Mouse (Mus musculus): ENCODE measurements around the gene A730015C16Rik. TPM values are rescaled to one million over a fixed set of nuclear protein-coding genes. Genes with fewer than 3 reads are reported as not detected.

A730015C16Rik gene
- total and polyA plus RNA-seq, 2 experiments from 2014 or later = 0.98 TPM; not detected in 1

- ATAC-seq (ENCODE audit: insufficient read depth, low read depth) (peak; percentile 49; the same call in 1 of the 2 replicates), DNase-seq (ENCODE audit: low spot score) (peak; percentile 43)
- H3K9ac ChIP-seq (replicated peaks; ENCODE audit: low read depth, low read length) = no peak overlapping the region
- H3K4me3 ChIP-seq (ENCODE audit: low read depth, low read length) = no peak overlapping the region
- no peak overlapping the region for H3K4me2 ChIP-seq (ENCODE audit: low read depth, low read length)
- no peak overlapping the region for H3K27ac ChIP-seq (ENCODE audit: low read depth)
- peaks cover 14% of the 10 kb centered on the region; the same call in 1 of the 2 replicates for H3K4me1 ChIP-seq (ENCODE audit: control insufficient read depth, insufficient read depth)
- TF ChIP-seq CTCF (IDR thresholded peaks at IDR 0.05; ENCODE audit: low read depth) (peak; percentile 81), EP300 (IDR thresholded peaks at IDR 0.05; ENCODE audit: low read depth) (no peak)
- H3K36me3 ChIP-seq (replicated peaks; ENCODE audit: control insufficient read depth, insufficient read depth, low read length) = no peaks in the 10 kb centered on the region
- no peaks in the 10 kb centered on the region for H3K27me3 ChIP-seq (ENCODE audit: control insufficient read depth, insufficient read depth, low read length)
- 58% methylated on average over 2 of the region's 2 CpGs for WGBS
- no peaks in the 10 kb centered on the region for H3K9me3 ChIP-seq (replicated peaks; ENCODE audit: control insufficient read depth, low read length)
Measured at GRCm38 (mm10) chr4:108798083-108798830, 50.2 kb downstream of the A730015C16Rik start.

Other genes with a start within 250 kb of the A730015C16Rik start
- 24.4 and 28.8 TPM in 2 replicates for gene Cc2d1b, start 228.7 kb downstream of the A730015C16Rik start, total RNA-seq (2014; rRNA removed; ENCODE audit: low replicate concordance)
- gene Cc2d1b, start 228.7 kb downstream of the A730015C16Rik start, polyA plus RNA-seq (2015; fragmentation: Nextera tagmentation; extraction: Ambion mirVana) = 11.2 and 12.3 TPM in 2 replicates
- not detected in 2 replicates for gene 3110021N24Rik, start 129.0 kb downstream of the A730015C16Rik start, total RNA-seq (2014; rRNA removed; ENCODE audit: low replicate concordance)
- 1.6 and 1.9 TPM in 2 replicates for gene 3110021N24Rik, start 129.0 kb downstream of the A730015C16Rik start, polyA plus RNA-seq (2015; fragmentation: Nextera tagmentation; extraction: Ambion mirVana)
- gene Zfyve9, start 67.8 kb downstream of the A730015C16Rik start, total RNA-seq (2014; rRNA removed; ENCODE audit: low replicate concordance) = 9.8 and 10.8 TPM in 2 replicates
- 2.9 and 3.1 TPM in 2 replicates for gene Zfyve9, start 67.8 kb downstream of the A730015C16Rik start, polyA plus RNA-seq (2015; fragmentation: Nextera tagmentation; extraction: Ambion mirVana)
- gene Btf3l4, start 15.0 kb downstream of the A730015C16Rik start, total RNA-seq (2014; rRNA removed; ENCODE audit: low replicate concordance) = 65.0 and 78.2 TPM in 2 replicates
- 182 and 194 TPM in 2 replicates for gene Btf3l4, start 15.0 kb downstream of the A730015C16Rik start, polyA plus RNA-seq (2015; fragmentation: Nextera tagmentation; extraction: Ambion mirVana)
- 37.7 and 57.6 TPM in 2 replicates for gene Txndc12, start 14.0 kb downstream of the A730015C16Rik start, total RNA-seq (2014; rRNA removed; ENCODE audit: low replicate concordance)
- 73.5 and 86.8 TPM in 2 replicates for gene Txndc12, start 14.0 kb downstream of the A730015C16Rik start, polyA plus RNA-seq (2015; fragmentation: Nextera tagmentation; extraction: Ambion mirVana)
- 22.6 and 32.9 TPM in 2 replicates for gene Kti12, start 834 bp downstream of the A730015C16Rik start, total RNA-seq (2014; rRNA removed; ENCODE audit: low replicate concordance)
- 19.2 and 22.6 TPM in 2 replicates for gene Kti12, start 834 bp downstream of the A730015C16Rik start, polyA plus RNA-seq (2015; fragmentation: Nextera tagmentation; extraction: Ambion mirVana)
- 1.4 TPM in 1 of 2 replicates, not detected in the other for gene Rab3b, start 30.4 kb upstream of the A730015C16Rik start, total RNA-seq (2014; rRNA removed; ENCODE audit: low replicate concordance)
- gene Rab3b, start 30.4 kb upstream of the A730015C16Rik start, polyA plus RNA-seq (2015; fragmentation: Nextera tagmentation; extraction: Ambion mirVana) = 4.2 and 4.6 TPM in 2 replicates
- 26.1 and 63.5 TPM in 2 replicates for gene Nrd1, start 152.0 kb upstream of the A730015C16Rik start, total RNA-seq (2014; rRNA removed; ENCODE audit: low replicate concordance)
- gene Nrd1, start 152.0 kb upstream of the A730015C16Rik start, polyA plus RNA-seq (2015; fragmentation: Nextera tagmentation; extraction: Ambion mirVana) = 32.6 and 35.0 TPM in 2 replicates